Mouse (Mus musculus) megakaryocyte, embryonic 14.5 days (primary cell): ENCODE measurements around the gene Mrgbp.

Experiments used
- FLI1 ChIP-seq: IDR thresholded peaks from 2 replicates; pipeline ENCODE4 v1.6.1; 2012; ENCODE audit warnings: low read length, inconsistent platforms, mixed read lengths
- GATA1 ChIP-seq: IDR thresholded peaks from 3 replicates; pipeline ENCODE4 v1.6.1; 2012; ENCODE audit warnings: mixed read lengths, low read length, inconsistent platforms, borderline replicate concordance

GRCm38 (mm10) chr2:180581002-180581401 lies at the start of gene Mrgbp:
- TF ChIP-seq GATA1 (no peak), FLI1 (no peak)
